Mouse (Mus musculus): ENCODE results near the gene Pcmtd2. TPM values are rescaled to one million over a fixed set of nuclear protein-coding genes. Genes with fewer than 3 reads are reported as not detected.
A peak's percentile ranks its signal among the peaks of the same experiment; 100 is the strongest.
"Not testable (repeated sequence)": the region's sequence is repeated elsewhere in the genome, so short reads cannot be mapped to it uniquely, and the experiment has no call there.

Gene Pcmtd2
- 10 to 100 TPM; 81.4 to 90.5 TPM for total RNA-seq (2021)

- DNase-seq (ENCODE audit: low spot score in 2 of 2) = peak; percentile 92 to 93
- intact Hi-C loops (cut with DNase I) = loop anchor here (10.0 kb wide), 1 partner anchor 113 kb away; no protein-coding TSS in a partner anchor
Observed at GRCm38 (mm10) chr2:181837372-181838292, at the start of gene Pcmtd2. Pcmtd2 (plus strand) TSS chr2:181837854.

- DNase-seq (ENCODE audit: low spot score in 2 of 2) = no peak
- intact Hi-C loops (cut with DNase I) = no loop called here
Observed at GRCm38 (mm10) chr2:181789396-181789795, 48.3 kb upstream of the Pcmtd2 start.

DNA sequence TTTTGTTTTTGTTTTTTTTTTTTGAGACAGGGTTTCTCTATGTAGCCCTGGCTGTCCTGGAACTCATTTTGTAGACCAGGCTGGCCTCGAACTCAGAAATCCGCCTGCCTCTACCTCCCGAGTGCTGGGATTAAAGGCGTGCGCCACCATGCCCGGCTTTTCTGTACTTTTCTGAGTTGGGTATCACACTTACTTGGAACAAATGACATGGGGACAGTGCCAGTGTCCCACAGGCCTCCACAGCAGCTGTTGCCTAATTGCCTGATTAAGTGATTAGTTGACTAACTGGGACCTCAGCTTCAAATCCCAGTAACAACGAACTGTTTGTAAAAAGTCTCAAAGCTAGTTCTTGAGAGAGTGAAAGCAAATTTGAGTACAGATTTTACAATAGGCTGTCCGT, 44.5 kb upstream of the Pcmtd2 start:
- intact Hi-C loops (cut with DNase I); DNase-seq (ENCODE audit: low spot score in 2 of 2): not testable (repeated sequence)

DNA sequence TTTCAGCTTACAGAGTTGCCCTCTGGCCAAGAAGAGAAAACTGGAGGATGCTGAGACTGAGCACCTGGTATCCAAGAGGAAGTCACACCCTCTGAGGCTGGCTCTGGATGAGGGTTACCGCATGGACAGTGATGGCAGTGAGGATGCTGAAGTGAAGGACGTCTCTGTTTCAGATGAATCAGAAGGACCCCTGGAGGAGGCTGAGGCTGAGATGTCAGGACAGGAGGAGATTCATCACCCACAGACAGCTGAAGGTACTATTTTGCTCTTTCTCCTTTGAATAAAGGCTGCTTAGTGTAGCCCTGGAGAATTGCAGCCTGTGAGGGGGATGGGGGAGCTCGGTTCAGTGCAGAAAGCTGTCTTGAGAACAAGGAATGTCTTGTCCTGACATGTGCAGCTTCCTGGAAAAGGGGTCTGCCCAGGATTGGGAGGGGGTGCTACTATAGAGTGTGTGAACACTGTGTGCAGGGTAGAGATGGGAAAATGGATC, 42.0 kb upstream of the Pcmtd2 start:
- intact Hi-C loops (cut with DNase I) = no loop called here
- no peak for DNase-seq (ENCODE audit: low spot score in 2 of 2)

DNA sequence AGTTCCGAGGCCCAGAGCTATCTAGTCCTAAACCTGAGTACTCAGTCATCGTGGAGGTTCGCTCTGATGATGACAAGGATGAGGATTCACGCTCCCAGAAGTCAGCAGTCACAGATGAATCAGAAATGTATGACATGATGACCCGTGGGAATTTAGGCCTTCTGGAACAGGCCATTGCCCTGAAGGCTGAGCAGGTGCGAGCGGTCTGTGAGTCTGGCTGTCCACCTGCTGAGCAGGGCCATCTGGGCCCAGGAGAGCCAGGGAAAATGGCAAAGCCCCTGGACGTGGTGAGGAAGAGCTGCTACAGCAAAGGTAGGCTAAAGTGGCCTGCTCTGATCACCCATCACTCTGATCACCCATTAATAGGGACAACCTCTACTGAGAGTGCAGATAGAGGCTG, 40.0 kb upstream of the Pcmtd2 start:
- intact Hi-C loops (cut with DNase I) = no loop called here
- DNase-seq (ENCODE audit: low spot score in 2 of 2) = no peak

DNA sequence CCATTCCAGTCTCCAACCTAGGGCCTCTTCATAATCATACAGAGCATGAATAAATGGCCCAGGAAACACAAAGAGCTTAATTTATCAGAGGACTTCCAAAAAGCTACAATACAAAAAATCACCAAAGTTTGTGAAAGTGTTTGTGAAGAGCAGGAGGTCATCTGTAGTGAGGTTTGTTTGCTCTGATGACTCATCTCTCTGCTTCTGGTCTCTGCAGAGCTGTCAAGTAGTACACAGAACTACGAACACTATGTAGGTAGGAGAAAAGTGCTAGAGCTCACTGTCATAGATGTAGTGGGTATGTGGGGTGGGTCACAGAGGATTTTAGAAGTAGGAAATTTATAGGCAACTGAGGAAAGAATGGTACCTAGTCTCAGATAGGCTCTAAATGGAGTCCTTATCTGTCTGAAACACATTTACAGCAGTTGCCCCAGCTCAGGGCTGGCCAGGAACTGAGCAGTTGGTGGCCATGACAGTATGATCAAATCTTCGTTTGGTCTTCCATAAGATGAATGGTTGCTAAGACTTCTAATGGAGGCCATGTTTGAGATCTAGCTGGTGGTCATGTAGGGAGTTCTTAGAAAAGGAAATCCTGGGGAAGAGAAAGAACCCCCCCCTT, 8.5 kb upstream of the Pcmtd2 start:
- intact Hi-C loops (cut with DNase I) = no loop called here

DNA sequence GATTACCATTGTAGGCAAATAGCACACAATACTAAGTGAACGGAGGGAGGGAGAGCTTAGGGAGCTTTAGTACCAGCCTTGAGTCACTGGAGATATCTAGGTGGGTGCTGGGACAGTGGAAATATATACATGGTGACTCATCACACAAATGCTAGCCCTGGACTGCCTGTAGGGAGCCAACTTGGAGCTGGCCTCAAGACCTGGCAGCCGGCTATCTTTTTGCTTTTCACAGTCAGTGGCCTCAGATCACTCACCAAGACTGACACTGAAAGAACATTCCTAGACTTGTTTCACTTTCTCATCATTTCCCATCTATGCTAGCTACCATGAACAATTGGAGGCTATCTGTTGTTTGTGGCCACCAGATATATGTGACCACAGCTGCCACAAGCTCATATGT, 4.9 kb upstream of the Pcmtd2 start:
- intact Hi-C loops (cut with DNase I) = loop anchor here (10.0 kb wide), 1 partner anchor 108 kb away; no protein-coding TSS in a partner anchor
- DNase-seq (ENCODE audit: low spot score in 2 of 2) = no peak

More for the DNA sequence above, 8.5 kb upstream of the Pcmtd2 start:
- no peak for DNase-seq (ENCODE audit: low spot score in 2 of 2)

- intact Hi-C loops (cut with DNase I) = loop anchor here (10.0 kb wide), 1 partner anchor 113 kb away; no protein-coding TSS in a partner anchor
- no peak for DNase-seq (ENCODE audit: low spot score in 2 of 2)
Observed at GRCm38 (mm10) chr2:181838293-181838680, 633 bp downstream of the Pcmtd2 start.

GRCm38 (mm10) chr2:181845709-181846394, 8.2 kb downstream of the Pcmtd2 start:
- DNase-seq (ENCODE audit: low spot score in 2 of 2) = no peak
- intact Hi-C loops (cut with DNase I) = no loop called here

- intact Hi-C loops (cut with DNase I) = loop anchor here (10.0 kb wide), 1 partner anchor 89 kb away; no protein-coding TSS in a partner anchor
Observed at GRCm38 (mm10) chr2:181863791-181864535, 26.3 kb downstream of the Pcmtd2 start, which contains the start of gene Polr3k. Polr3k (plus strand) TSS chr2:181864337.

GRCm38 (mm10) chr2:181864536-181864860, 26.8 kb downstream of the Pcmtd2 start:
- DNase-seq (ENCODE audit: low spot score in 2 of 2) = no peak
- intact Hi-C loops (cut with DNase I) = loop anchor here (10.0 kb wide), 1 partner anchor 90 kb away; no protein-coding TSS in a partner anchor

More at GRCm38 (mm10) chr2:181863791-181864535, 26.3 kb downstream of the Pcmtd2 start, which contains the start of gene Polr3k:
- peak; percentile 96 to 97 for DNase-seq (ENCODE audit: low spot score in 2 of 2)

DNA sequence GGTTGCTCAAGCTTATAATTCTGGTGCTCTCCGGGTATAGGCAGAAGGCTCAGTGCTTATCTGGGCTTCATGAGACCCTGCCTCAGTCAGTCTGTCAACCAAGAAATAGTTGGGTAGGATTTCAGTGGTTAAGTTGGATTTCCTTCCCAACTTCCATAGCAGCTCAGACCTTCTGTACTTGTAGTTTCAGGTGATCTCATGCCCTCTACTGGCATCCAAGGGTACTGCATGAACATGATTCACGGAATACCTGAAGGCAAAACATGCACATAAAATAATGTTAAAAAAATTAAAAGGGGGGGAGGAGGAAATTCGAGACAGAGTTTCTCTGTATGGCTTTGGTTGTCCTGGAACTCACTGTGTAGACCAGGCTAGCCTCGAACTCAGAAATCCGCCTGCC, 29.3 kb downstream of the Pcmtd2 start:
- peak; percentile 47 to 65 for DNase-seq (ENCODE audit: low spot score in 2 of 2)
- intact Hi-C loops (cut with DNase I) = loop anchor here (1.0 to 10.0 kb wide), 2 partner anchors 92 to 145 kb away; no protein-coding TSS in a partner anchor

DNA sequence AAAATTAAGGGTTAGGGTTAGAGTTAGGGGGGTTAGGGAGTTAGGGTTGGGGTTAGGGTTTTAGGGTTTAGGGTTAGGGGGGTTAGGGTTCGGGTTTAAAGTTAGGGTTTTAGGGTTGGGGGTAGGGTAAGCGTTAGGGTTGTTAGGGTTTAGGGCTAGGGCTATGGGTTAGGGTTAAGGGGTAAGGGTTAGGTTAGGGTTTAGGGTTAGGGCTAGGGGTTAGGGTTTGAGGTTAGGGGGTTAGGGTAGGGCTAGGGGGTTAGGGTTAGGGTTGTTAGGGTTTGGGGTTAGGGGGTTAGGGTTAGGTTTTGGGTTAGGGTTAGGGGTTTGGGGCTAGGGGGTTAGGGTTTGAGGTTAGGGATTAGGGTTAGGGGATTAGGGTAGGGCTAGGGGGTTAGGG, 33.4 kb downstream of the Pcmtd2 start:
- intact Hi-C loops (cut with DNase I) = no loop called here
- no peak for DNase-seq (ENCODE audit: low spot score in 2 of 2)

DNA sequence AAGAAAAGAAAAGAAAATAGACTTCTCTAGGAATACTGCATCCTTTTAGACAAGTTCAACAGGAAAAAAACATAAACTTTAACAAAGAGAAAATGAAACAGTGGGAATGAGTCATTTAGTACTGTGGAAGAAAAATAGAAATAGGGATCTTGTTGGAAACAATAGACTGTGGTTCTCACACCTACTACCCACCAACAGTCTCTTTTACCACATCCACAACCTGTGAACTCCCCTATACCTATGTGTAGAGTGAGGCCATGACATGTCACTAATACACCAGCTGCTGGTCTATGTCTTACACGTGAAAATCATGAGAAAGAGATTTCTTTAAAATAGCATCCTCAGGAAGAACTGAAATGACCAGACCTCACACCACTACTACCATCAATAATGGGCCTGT, 41.2 kb downstream of the Pcmtd2 start:
- intact Hi-C loops (cut with DNase I) = no loop called here
- no peak for DNase-seq (ENCODE audit: low spot score in 2 of 2)

GRCm38 (mm10) chr2:181883022-181883749, 45.5 kb downstream of the Pcmtd2 start:
- intact Hi-C loops (cut with DNase I) = no loop called here
- no peak for DNase-seq (ENCODE audit: low spot score in 2 of 2)
